Mouse (Mus musculus) large intestine, adult 2 months (tissue): Measurements from ENCODE around the gene Yipf3. TPM values are rescaled to one million over a fixed set of nuclear protein-coding genes. Genes with fewer than 3 reads are reported as not detected.

Source experiments
- DNase-seq: peaks from one replicate; pipeline ENCODE4 v3.0.0-alpha.2; 2012; ENCODE audit warnings: low read depth, low spot score
- WGBS: fragments of 180-500 bp; shearing (Covaris S2); methylation state at CpG from one replicate; pipeline ENCODE4 v1.1.7; 2018; 5-methylcytosine and 5-hydroxymethylcytosine counted together
- polyA plus RNA-seq: library from polyadenylated mRNA; depleted of rRNA; stranded (reverse); fragments of >200 nt; gene quantifications from 2 replicates; pipeline ENCODE4 v1.2.3, GENCODE M21; 2012; rRNA removed

The Yipf3 gene
- polyA plus RNA-seq, result 170 and 187 TPM in 2 replicates

DNA sequence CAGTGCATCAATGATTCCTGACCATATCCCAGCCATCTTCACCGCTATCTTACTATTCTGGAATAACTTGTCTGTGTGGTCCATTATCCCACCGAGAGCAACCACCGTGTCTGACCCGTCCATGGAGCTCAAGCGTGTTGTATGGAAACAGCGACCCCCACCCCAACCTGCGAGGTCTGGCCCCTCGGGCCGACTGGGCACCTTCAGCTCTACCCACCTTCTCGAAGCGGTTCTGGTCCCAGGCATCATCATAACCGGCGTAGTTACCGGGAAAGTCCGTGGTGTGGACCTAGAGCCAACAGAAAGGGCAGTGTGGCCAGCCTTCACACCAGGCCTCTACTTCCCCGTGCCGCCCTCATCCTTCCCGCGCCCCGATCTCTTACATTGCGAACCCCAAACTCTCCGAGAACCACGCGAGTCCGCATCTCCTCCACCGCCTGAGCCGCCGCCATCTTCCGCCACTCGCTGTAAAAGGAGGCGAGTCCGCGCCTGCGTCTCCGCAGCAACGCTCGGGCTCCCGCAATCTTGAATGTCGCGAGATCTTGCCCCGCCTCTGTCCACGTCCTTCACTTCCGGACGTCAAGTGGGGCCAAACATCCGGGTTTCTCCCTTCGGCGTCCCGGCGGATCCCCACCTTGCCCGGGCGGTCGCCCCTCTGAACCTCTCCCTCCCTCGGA lies at the start of gene Yipf3, which contains the start of gene Polr1c:
Gene Yipf3, plus strand, starts transcription at position 569 of the 677 bp plus-strand sequence.
Gene Polr1c, minus strand, starts transcription at position 543 of the 677 bp plus-strand sequence.
- DNase-seq, result peak; percentile 82
- WGBS, result under 1% methylated on average over 53 of the region's 53 CpGs

DNA sequence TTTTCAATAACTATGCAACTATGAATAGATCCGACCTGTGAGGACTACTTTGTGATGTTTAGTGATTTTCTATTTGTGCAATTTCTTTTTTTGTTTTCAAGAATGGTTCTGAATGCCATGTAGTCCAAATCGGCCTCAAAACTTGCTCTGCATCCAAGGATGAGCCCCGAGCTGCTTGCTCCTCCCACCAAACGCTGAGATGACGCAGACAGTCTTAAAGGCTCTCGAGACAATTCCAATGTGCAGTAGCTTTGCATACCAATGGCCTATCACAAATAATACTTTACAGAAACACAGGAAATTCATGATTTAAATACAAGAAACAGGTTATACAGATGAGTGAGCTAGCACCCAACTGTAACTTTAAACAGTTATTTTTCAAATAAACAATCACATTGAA lies 46.7 kb upstream of the Yipf3 start:
- 25% methylated on average over 6 of the region's 6 CpGs for WGBS
- no peak for DNase-seq

DNA sequence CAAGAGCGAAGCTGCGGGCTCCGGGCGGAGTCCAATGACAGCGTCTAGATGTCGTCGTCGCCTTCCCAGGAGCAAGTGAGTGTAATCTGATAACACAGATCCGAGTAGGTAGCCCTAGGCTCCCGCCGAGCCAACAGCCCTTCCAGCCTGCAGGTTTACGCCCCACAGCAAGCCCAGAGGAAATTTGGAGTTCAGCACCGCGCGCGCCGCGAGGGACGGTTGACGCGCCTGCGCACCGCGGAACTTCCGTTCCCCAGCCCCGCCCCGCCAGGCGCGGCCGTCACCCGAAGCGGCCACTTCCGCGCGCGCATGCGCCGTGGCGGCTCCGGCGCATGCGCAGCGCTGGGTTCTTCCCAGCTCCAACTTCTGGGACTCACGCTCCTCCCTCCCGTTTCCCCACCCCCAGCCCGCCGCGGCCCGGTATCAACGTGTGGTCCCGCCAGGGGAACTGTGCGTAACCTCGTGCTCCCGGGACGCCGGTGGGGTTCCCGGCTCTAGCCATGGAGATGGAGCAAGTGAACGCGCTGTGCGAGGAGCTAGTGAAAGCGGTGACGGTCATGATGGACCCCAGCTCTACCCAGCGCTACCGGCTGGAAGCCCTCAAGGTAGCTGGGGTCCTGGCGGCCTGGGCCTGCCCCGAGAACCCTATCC lies 45.3 kb upstream of the Yipf3 start, which contains the start of the genes Polh and Xpo5:
Gene Polh, minus strand, starts transcription at position 225 of the 651 bp plus-strand sequence.
Gene Xpo5, plus strand, starts transcription at position 362 of the 651 bp plus-strand sequence.
- DNase-seq, result peak; percentile 72
- WGBS, result under 1% methylated on average over 65 of the region's 66 CpGs

GRCm38 (mm10) chr17:46203078-46203477 lies 44.8 kb upstream of the Yipf3 start:
- under 1% methylated on average over 20 of the region's 20 CpGs for WGBS
- DNase-seq, result no peak

- DNase-seq, result no peak
Measured at GRCm38 (mm10) chr17:46206676-46207075, 41.2 kb upstream of the Yipf3 start.

DNA sequence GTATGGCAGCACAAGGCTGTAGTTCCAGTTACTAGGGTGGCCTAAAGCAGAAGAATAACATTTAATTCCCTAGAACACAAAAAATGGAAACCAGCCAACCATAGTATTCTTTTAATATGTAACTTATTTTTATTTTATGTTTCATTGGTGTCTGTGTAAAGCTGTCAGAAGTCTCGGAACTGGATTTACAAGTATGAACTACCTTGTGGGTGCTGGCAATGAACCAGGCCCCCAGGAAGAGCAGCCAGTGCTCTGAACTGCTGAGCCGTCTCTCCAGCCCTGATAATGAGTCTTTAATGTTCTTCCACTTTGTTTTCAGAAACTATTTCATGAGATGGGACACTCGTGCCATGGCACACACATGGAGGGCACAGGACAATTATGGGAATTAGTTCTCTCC lies 37.3 kb upstream of the Yipf3 start:
- DNase-seq, result no peak
- WGBS, result 39% methylated on average over 3 of the region's 3 CpGs

DNA sequence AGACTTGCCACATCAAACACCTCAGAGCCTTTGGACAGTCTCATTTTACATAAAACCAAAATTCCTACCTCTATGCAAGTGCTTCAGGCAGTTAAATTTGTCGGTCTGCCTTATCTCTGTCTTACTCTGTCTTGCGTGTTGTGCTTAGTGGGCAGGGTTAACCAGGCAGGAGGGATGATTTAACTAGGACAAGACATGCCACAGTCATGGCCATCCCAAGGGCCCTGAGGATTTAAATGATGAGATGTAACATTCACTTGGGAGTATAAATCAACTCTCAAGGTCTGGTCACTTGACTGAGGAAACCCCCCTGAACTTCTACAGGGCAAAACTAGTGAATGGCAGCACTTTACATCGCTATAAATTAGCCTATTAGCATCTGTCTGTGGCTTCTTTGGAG lies 26.3 kb upstream of the Yipf3 start:
- DNase-seq, result no peak
- WGBS, result 93% methylated on average over 3 of the region's 3 CpGs

- WGBS, result 88% methylated on average over 7 of the region's 7 CpGs
- no peak for DNase-seq
Measured at GRCm38 (mm10) chr17:46227576-46227975, 20.3 kb upstream of the Yipf3 start.

DNA sequence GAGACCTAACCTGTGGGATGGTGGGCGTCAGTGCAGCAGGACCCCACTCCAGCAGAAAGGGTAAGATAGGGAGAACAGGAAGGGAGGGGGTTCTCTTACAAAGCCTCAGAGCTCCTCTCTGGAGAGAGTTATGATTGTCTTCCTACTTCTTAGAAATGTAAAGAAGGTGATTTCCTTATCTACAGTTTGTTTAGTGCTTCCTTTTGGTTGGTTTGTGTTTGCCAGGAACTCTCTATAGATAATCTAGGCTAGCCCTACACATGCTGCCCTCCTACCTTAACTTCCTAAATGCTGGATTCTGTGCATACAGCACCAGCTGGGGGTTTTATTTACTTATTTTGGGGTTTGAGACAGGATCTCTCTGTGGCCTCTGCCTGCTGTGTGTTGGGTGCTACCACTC lies 11.8 kb upstream of the Yipf3 start:
- DNase-seq, result no peak
- WGBS, result 94% methylated on average over 1 of the region's 1 CpGs

- 88% methylated on average over 6 of the region's 6 CpGs for WGBS
- no peak for DNase-seq
Measured at GRCm38 (mm10) chr17:46237079-46237478, 10.8 kb upstream of the Yipf3 start.

DNA sequence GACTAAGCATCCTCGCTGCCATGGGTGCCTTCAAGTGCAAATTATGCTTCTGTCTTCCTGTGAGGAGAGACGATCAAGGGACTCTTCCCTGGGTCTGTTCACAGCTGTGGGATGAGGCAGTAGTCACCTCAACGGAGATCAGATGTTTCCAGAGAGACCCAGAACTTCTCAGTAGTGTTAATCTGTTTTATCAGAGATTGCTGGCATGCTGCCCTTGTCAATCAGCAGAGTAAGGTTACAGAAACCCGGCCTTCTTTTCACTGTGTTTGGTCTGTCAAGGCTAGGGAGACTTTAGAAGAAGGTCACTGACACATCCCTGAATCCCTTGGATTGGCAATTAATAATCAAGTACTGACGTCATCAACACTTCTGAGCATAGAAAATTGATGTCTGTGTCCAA lies 10.4 kb upstream of the Yipf3 start:
- 76% methylated on average over 5 of the region's 5 CpGs for WGBS
- no peak for DNase-seq

DNA sequence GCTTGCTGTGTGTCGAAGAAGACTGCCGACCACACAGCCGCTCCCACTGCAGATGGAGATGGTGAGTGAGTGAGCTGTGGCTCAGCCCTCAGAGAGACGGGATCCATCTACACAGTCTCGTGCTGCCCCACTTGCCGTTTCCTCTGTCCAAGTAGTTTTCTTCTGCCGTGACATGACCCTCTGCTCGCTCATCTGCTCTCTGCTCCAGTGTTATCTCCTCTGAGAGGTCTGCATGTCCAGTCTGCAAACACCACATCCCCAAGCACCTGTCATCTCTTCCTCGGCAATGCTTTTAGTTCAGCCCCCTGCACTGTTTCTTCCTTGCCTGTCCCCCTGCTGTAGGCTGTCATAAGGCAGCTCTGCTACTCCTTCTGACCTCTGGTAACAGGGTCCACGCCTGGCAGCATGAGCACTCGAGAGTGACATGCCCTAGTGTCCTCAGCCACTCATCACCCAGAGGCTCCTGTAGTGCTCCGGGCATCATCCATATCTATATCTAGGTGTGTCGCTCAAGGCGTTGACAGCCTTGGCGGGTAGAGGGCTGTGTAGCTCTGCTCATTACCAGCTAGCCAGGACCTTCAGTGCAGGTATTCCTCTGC lies 8.3 kb upstream of the Yipf3 start:
- no peak for DNase-seq
- whole genome bisulfite sequencing, result 95% methylated on average over 15 of the region's 15 CpGs

DNA sequence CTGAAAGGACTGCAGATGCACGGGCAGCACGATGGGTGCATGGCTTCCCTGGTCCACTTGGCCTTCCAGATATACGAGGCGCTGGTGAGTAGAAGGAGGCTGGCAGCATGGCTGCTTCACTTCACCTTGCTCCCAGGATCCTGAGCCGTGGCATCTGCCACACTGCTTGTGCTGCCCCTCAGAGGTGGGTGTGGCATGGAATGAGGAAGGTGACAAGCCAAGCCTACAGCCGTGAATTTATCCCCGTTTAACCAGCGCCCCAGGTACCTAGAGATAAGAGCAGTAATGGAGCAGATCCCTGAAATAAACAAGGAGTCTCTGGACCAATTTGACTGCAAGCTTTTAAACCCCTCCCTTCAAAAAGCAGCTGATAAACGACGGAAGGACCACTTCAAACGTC lies 6.4 kb upstream of the Yipf3 start:
- 46% methylated on average over 11 of the region's 11 CpGs for WGBS
- DNase-seq, result no peak

DNA sequence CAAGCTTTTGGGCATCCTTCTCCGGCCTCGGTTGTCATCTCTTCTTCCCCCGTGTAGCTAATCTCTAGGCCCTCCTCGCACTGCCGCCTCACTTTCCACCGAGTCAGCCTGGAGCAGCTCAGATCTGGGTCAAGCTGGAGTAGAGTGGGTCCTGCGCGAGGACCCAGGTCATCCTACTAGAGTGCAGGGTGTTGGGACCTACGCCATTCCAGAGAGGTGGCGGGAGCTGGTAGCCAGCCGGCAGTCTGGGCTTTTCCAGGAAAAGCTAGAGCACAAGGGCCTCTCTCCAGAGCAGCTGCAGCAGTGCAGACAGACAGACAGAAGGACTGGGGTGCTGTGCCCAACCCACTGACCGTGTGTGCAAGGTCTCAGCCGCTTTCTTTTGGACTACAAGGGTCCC lies 5.6 kb upstream of the Yipf3 start:
- WGBS, result 87% methylated on average over 13 of the region's 13 CpGs
- DNase-seq, result no peak

- peak; percentile 63 for DNase-seq
- 25% methylated on average over 4 of the region's 4 CpGs for WGBS
Measured at GRCm38 (mm10) chr17:46242993-46243392, 4.9 kb upstream of the Yipf3 start.

DNA sequence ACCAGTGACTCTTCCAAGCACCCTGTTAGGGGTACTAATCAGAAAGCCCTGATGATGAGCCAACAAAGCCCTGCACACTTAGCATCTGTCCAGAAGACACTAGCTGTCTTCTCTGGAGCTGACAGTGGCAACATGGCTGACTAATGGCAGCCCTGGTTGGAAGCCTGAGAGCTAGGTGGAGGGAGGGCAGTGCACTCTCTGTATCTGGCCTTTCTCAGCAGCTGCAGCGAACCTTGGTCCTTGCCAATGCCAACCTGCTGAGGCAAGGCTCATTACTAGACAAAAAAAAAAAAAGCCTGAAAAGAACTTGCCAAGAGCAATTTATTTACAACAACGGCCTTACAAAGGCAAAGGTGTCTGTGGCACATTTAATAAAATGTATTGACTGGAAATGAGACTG lies 4.3 kb upstream of the Yipf3 start:
- 27% methylated on average over 2 of the region's 2 CpGs for WGBS

DNA sequence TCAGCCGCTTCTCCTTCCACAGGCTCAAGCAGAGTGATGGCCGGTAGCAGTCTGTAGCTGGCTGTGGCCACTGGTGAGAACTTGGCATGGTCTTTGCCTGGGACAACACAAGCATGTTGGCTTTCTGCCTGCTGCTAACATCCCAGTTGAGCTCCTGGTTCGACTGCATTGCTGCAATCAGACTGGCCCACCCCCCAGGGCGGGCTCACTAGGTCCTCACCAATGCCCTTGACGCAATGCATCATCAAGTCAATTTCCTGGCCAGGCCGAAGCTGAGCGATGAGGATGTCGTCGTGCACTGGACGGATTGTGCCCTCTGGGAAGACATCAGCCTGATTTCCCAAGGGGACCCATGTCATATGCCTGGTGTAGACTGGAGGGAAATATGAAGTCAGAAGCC lies 3.3 kb upstream of the Yipf3 start:
- no peak for DNase-seq

More for the DNA sequence above, 4.3 kb upstream of the Yipf3 start:
- DNase-seq, result no peak

DNA sequence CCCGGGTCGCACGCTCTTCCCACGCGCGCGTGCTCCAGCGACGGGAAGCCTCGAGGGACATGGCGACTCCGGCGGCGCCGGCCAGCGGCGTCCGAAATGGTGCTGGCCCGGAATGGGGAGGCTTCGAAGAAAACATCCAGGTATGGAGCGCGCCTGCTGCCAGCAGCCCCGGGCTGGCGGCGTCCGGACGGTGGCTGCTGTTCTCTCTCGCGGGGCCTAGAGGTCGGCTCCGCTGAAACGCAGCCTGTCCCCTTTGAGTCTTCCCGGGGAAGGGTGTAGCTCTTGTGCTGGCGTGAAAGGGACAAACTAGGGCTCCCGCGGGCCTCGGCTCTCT lies 276 bp downstream of the Yipf3 start:
- under 1% methylated on average over 37 of the region's 37 CpGs for WGBS
- DNase-seq, result no peak

More for the DNA sequence above, 3.3 kb upstream of the Yipf3 start:
- 75% methylated on average over 10 of the region's 10 CpGs for WGBS

GRCm38 (mm10) chr17:46251174-46251573 lies 3.3 kb downstream of the Yipf3 start:
- WGBS, result 75% methylated on average over 7 of the region's 7 CpGs

GRCm38 (mm10) chr17:46252571-46253451 lies 4.9 kb downstream of the Yipf3 start:
- no peak for DNase-seq

More at GRCm38 (mm10) chr17:46251174-46251573, 3.3 kb downstream of the Yipf3 start:
- DNase-seq, result no peak

More at GRCm38 (mm10) chr17:46252571-46253451, 4.9 kb downstream of the Yipf3 start:
- WGBS, result 57% methylated on average over 14 of the region's 14 CpGs
